Mouse (Mus musculus) hindbrain, embryonic 13.5 days (tissue): Measurements from ENCODE around the gene Olfr1382. TPM values are rescaled to one million over a fixed set of nuclear protein-coding genes. Genes with fewer than 3 reads are reported as not detected.

ENCODE experiments used
- polyA plus RNA-seq: library from polyadenylated mRNA; unstranded; fragments of >200 nt; fragmentation: Nextera tagmentation; extraction: Ambion mirVana; gene quantifications from 2 replicates; pipeline ENCODE4 v1.2.1, GENCODE M21; 2015

Olfr1382 gene
- polyA plus RNA-seq, 1 experiment from 2014 or later, result not detected

Other genes with a start within 250 kb of the Olfr1382 start
- gene Olfr1393, start 249.9 kb upstream of the Olfr1382 start, polyA plus RNA-seq, result 0.22 TPM in 1 of 2 replicates, not detected in the other
- not detected in 2 replicates for gene Olfr1392, start 243.0 kb upstream of the Olfr1382 start, polyA plus RNA-seq
- not detected in 2 replicates for gene Olfr10, start 223.5 kb upstream of the Olfr1382 start, polyA plus RNA-seq
- not detected in 2 replicates for gene Olfr1391, start 205.5 kb upstream of the Olfr1382 start, polyA plus RNA-seq
- not detected in 2 replicates for gene Olfr1390, start 193.1 kb upstream of the Olfr1382 start, polyA plus RNA-seq
- not detected in 2 replicates for gene Olfr1389, start 105.2 kb upstream of the Olfr1382 start, polyA plus RNA-seq
- gene Olfr1388, start 91.6 kb upstream of the Olfr1382 start, polyA plus RNA-seq, result 0.09 TPM in 1 of 2 replicates, not detected in the other
- not detected in 2 replicates for gene Olfr1387, start 72.9 kb upstream of the Olfr1382 start, polyA plus RNA-seq
- not detected in 2 replicates for gene Olfr1386, start 63.2 kb upstream of the Olfr1382 start, polyA plus RNA-seq
- gene Olfr1385, start 39.2 kb upstream of the Olfr1382 start, polyA plus RNA-seq, result not detected in 2 replicates
- not detected in 2 replicates for gene Olfr1384, start 21.5 kb upstream of the Olfr1382 start, polyA plus RNA-seq
- gene Olfr1383, start 8.6 kb upstream of the Olfr1382 start, polyA plus RNA-seq, result not detected in 2 replicates
- gene Olfr1381, start 15.2 kb downstream of the Olfr1382 start, polyA plus RNA-seq, result not detected in 2 replicates
- not detected in 2 replicates for gene Olfr1380, start 28.6 kb downstream of the Olfr1382 start, polyA plus RNA-seq
- 1.5 and 2.2 TPM in 2 replicates for gene Flt4, start 81.0 kb downstream of the Olfr1382 start, polyA plus RNA-seq
- not detected in 2 replicates for gene Scgb3a1, start 135.4 kb downstream of the Olfr1382 start, polyA plus RNA-seq
- 57.1 and 57.4 TPM in 2 replicates for gene Cnot6, start 184.5 kb downstream of the Olfr1382 start, polyA plus RNA-seq